Mouse (Mus musculus) frontal cortex, postnatal 25 days (tissue): ENCODE measurements around the gene Actr6.
"Not testable (repeated sequence)": the region's sequence is repeated elsewhere in the genome, so short reads cannot be mapped to it uniquely, and the experiment has no call there.

Experiments used
- DNase-seq, 2 experiments: peaks; one replicate each; pipeline ENCODE4 v3.0.0; 2022; ENCODE audit warnings: low spot score in 2 of 2

Actr6 gene

DNA sequence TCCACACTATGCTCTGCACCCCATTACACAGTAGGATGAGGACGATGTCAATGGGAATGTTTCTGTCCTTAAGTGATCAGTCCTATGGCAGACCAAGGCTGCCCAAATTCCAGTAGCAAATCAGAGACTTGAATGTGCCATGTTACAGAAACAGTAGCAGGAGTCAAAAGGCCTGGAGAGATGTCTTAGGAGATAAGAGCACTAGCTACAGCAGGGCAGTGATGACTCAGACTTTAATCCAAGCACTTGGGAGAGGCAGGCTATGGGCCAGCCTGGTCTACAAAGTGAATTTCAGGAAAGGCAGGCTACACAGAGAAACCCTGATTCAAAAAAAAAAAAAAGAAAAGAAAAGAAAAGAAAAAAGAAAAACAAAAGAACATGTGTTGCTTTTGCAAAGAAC lies 52.6 kb downstream of the Actr6 start:
- no peak for DNase-seq

- no peak for DNase-seq
Measured at GRCm38 (mm10) chr10:89678054-89678453, 54.0 kb downstream of the Actr6 start.

GRCm38 (mm10) chr10:89676609-89677008 lies 55.5 kb downstream of the Actr6 start:
- DNase-seq = no peak

- DNase-seq = not testable (repeated sequence)
Measured at GRCm38 (mm10) chr10:89670371-89670770, 61.7 kb downstream of the Actr6 start.

- no peak for DNase-seq
Measured at GRCm38 (mm10) chr10:89667571-89667970, 64.5 kb downstream of the Actr6 start.

DNA sequence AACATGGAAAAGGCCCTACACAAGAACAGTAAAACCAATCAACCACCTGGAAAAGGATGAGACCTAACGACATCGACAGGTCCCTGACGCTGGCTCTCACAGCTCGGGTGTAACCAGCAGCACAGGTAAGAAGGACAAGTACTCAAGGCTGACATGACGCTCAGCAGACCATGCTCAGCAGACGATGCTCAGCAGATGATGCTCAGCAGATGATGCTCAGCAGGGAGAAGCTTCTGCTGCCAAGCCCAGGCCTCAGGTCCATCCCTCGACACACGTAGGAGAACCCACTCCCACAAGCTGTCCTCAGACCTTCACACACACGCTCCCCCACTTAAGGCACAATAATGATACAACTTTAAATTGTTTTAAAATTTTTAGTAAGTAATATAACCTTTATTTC lies 66.4 kb downstream of the Actr6 start:
- no peak for DNase-seq

GRCm38 (mm10) chr10:89664977-89665645 lies 67.0 kb downstream of the Actr6 start:
- no peak for DNase-seq
